Mouse (Mus musculus) embryonic fibroblast, embryonic 13.5 days (primary cell): Measurements from ENCODE around the gene Gja5.

Experiments
- CTCF ChIP-seq: IDR thresholded peaks from 2 replicates; pipeline ENCODE4 v1.5.1; 2011; ENCODE audit warnings: mild to moderate bottlenecking, control low read depth, low read length, moderate library complexity, borderline replicate concordance; ENCODE audit not compliant: insufficient read depth
- POLR2A ChIP-seq: IDR thresholded peaks from 2 replicates; pipeline ENCODE4 v1.6.1; 2011; ENCODE audit warnings: low read depth, mild to moderate bottlenecking, control low read depth, low read length, moderate library complexity

GRCm38 (mm10) chr3:96874808-96875571 lies 29.5 kb upstream of the Gja5 start:
- TF ChIP-seq CTCF (no peak), POLR2A (no peak)
